Mouse (Mus musculus) frontal cortex, postnatal 36 days (tissue): Measurements from ENCODE around the gene Rad17.
A peak's percentile ranks its signal among the peaks of the same experiment; 100 is the strongest.

Experiments
- DNase-seq, 2 experiments: peaks; one replicate each; pipeline ENCODE4 v3.0.0; 2022; ENCODE audit warnings: low spot score in 2 of 2

Rad17 gene

DNA sequence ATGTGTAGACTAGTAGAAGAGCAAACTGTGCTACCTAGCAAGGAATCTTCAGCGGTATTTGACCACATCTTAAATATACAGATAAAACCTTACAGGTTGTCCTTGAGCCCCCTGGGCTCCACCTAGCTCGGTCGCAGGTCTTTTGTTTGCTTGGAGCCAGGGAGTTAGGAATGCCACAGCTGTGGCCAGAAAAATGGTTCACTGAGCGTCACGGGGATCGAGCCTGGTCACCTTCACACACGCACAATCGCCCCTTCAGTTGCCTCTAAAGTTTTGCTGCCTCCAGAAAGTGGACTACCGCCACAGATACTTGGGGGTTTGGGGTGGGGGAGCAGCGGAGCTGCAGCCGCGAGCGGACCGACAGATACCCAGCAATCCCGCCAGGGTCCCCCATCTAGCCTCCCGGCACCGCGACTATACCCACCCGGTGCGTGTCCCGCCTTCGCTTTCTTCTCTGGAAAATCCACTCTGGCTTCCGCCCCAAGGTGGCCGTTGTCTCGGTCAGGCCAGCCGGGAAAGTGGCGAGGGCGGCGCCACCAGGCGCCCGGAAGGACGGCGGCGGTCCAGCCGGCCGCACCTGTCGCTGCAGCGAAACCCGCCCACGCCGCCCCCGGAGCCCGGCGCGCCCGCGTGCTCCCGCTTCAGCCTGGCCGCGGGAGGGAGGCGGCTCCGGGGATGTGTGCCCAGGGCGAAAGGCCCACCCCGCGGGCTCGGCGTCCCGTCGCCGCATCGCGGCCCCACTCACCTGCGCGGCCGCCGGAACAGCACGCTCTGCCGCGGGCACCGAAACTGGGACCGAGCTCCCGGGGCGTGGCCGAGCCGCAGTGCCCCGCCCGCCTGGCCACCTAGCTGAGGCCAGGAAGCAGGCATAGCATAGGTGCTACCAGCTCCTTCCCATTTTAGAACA, 34.4 kb downstream of the Rad17 start, which contains the start of gene Marveld2:
Gene Marveld2, minus strand, starts transcription at position 791 of the 907 bp plus-strand sequence.
- DNase-seq: peak; percentile 19 to 24

DNA sequence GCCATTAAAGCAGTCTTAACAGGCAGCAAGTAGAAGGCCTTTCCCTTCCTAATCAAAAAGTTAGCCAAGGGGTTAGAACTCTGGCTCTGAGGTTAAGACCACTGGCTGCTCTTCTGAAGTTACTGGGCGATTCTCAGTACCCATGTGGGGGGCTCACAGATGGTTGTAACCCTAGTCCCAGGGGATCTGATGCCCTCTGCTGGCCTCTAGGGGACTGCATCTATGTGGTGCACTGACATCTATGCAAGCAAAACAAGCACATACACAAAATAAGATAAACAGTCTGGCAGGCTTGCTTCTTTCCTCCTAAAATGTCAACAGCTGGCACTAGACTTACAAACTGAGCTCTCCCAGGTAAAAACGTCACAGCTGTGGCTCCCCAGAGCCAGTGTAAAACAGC, 37.9 kb downstream of the Rad17 start:
- no peak for DNase-seq

DNA sequence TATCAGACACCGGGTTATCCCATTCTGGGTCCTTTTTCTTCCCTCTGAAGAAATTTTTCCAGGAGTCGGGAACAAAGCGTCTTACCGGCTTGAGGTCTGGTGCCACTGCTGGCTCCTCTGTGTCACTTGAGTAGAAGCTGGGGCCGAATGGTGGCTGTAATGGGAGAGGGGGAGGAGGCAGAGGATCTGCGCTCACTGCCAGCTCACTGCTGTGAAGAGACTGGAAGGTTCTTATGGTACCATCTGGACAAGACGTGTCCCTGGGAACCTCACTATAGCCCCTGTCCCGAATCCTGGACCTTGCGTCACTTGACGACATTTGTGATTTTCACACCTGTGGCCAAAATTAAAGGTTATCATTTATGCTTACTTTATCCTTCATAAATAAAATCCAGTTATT, 38.6 kb downstream of the Rad17 start:
- DNase-seq: no peak

DNA sequence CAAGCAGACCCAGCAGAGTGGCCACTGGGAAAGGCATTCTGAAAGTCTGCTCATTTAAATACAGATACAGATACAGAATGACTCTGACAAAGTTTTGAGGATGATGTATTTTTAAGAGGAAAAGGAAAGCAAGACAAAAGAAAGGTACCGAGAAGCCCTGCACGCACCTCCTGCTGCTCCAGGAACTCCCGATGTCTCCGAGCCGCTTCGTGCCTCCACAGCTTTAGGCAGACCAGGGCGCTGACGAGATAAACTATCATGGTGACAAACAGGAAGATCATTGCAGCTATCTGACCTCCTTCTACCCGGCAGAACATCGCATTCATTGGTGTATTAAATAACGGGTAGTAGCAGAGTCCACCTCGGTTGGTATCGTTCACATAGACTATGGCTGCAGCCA, 39.6 kb downstream of the Rad17 start:
- no peak for DNase-seq

DNA sequence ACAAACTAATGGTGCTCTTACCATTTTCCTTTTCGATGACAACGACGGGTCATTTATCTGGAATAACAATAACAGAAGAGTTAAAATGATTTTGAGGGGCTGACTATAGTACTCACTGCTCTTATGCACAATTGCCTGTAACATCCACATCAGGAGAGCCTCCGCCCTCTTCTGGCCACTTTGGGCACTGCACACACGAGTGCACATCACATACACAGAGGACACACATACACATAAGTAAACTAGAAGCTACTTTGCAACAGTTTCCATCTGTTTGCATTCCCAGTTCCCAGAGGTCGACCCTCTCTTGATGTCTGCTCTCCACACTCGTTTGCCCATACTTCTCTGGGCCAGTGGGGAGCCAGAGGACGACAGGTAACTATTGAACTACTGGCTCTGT, 43.1 kb downstream of the Rad17 start:
- no peak for DNase-seq

DNA sequence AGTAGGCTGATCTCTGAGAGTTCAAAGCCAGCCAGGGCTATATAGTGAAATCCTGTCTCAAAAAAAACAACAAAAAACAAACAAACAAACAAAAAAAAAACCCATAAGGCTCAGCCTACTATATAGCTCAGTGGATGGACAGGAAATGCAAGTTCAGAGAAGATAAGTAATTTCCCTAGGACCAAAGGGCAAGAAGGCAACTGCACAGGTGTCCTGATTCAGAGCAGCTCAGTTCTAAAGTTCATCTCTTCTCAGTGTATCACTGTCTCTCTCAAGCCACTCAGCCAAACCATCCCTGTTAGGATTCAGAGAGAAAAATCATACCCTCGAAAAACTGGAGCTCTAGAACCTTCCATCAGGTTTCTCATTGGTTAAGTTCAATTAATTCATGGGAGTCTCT, 45.0 kb downstream of the Rad17 start:
- no peak for DNase-seq

DNA sequence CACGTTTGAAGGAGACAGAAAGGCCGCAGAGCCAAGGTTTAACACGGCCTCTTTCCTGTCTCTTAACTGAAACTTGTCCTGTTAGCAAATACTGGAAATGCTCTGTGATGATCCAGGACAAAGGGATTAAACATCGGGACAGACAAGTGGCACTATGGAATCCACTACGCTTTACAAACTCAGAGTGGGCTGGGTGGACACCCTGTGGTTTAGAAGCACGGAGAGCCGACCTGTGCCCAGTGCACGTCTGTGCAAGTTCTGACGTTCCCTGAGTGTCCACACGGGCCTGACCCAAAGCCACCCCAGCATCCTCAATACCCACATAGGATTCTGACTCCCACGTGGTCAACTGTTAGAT, 47.1 kb downstream of the Rad17 start:
- DNase-seq: no peak

DNA sequence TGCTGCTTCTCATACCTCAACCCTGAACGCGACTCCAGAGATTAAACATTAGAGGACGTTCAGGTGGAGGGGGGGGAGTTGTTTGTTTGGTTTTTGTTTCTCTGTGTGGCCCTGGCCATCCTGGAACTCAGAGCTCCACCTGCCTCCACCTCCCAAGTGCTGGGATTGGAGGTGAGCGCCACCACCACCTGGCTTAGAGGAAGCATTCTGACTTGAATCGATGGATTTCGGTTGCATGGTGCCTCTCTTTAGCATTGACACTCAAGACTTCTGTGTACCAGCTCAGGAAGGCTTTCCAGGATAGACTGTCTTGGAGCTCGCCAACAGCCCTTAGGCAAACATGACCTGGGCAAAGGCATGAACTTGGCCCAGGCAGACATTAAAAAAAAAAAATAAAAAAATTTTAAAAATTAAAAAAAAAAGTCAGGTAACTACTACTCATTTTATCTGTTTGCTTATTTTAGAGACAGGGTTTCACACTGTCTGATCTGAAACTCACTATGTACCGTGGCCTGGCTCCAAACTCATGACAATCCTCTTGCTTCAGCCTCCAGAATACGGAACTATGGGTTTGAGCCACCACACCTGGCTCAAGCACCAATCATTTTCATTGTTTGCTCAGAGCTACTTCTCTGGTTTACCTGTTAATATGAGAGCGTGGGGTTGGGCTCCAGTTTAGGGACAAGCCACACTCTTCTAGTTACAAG, 47.7 kb downstream of the Rad17 start:
- no peak for DNase-seq

DNA sequence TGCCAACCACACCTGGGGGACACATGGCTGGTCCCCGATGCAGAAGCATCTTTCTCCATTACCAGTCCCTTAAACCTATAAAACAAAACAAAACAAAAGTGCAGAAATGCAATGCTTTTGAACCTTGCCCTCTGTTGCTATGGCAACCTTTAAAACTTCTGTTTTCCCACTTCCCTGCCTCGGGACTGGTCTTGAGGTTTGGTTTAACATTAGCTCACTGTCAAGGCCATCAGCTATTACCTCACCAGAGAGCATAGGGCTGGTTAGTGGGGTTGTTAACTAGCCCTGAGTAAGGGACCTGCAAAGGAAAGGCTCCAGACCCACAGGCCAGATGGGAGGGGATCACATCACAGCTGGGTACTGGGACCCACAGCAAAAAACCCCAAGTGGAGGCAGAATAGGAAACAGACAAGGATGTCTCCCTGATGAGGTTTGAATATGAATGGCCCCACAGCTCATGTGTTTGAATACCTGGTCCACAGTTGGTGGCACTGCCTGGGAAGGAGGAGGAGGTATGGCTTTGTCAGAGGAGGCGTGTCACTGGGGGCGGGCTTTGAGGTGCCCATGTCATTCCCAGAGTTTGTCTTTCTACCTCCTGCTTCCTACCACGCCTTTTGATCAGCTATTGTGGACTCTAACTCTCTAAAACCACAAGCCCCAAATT, 48.5 kb downstream of the Rad17 start:
- no peak for DNase-seq

DNA sequence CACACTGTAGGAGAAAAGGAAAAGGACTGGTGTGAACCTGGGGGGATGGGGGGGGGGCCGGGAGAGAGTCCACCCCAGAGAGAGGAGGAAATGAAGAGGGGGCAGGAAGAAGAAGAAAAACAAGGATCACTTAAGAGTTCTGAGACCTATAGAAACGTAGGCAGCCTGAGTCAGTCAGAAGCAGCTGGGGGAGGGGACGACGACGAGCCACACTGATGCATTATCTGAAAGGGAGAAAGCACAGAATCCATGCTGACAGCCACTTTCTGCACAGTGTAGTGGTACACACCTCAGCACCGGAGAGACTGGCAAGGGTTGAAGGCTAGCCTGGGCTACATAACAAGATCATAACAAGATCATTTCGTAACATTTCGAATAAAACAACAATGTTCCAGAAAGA, 49.8 kb downstream of the Rad17 start:
- no peak for DNase-seq

DNA sequence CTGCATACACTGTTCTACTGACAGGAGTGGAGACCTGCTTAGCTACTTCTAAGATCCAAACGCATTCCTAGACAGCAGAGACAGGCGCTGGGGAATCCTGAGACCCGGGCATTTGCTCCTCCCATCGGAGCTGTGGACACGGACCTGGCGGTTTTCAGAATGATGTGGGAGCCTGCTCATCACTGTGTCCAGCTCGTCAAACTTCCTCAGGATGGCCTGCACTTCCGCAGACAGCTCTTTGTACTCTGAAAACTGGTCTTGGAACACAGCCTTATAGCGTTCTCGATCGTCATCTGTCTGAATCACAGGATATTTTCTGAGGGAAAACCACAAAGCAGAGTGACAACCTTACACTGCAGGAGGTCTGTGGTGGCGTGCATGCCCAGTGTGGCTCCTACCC, 50.5 kb downstream of the Rad17 start:
- DNase-seq: no peak

DNA sequence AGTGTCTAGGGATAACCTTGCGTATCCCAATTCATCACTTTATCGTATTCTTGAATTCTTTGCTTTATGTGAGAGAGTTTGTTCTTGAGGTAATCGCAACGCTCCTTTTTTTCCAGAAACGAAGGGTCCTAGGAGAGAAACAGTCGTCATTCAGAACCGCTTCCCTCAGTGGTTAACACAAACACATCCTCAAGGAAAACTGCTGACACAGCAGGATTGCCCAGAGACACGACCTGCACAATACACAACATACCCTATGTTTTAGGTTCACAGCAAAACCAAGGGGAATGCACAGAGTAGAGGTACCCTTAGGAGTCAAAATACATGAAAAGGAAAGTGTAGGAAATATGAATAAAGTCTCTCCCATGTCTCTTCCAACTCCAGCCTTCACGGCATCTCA, 53.6 kb downstream of the Rad17 start:
- DNase-seq: no peak

DNA sequence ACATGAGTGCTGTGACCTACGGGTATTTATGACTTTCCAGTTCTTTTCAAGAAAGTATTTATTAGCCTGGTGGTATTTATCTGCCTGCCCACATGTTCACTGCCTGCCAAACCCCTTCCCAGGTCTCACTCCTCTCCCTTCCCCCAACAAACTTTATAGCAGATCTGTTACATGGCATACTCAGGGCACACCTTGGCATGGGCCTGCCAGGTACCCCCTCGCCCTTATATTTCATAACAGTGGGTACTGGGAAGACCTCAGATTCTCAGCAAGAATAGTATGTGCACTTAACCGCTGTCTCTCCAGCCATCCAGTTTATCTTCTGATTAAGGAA, 55.3 kb downstream of the Rad17 start:
- DNase-seq: no peak

DNA sequence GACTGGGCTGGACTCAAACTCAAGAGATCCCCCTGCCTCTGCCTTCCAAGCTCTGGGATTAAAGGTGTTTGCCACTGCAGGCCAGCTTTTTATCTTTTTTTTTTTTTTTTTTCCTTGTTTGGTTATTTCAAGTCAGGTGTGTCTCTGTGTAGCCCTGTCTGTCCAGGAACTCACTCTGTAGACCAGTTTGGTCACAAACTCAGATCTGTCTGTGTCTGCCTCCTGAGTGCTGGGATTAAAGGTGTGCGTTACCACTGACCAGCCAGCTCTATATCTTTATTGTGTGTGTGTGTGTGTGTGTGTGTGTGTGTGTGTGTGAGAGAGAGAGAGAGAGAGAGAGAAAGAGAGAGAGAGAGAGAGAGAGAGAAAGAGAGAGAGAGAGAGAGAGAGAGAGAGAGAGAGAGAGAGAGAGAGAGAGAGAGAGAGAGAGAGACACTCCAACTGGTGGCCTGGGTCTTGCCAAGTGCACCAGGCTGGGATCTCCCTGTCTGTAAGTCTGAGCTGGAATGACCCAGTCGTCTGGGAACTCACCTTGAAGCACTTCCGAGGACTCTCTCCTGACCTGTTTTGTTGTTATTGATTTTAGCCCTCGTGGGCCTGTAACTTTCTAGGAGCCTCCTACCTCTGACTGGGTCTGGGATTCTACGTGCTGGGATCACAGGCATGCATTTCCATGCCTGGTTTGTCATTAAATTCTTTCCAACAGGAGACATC, 55.9 kb downstream of the Rad17 start:
- DNase-seq: no peak

DNA sequence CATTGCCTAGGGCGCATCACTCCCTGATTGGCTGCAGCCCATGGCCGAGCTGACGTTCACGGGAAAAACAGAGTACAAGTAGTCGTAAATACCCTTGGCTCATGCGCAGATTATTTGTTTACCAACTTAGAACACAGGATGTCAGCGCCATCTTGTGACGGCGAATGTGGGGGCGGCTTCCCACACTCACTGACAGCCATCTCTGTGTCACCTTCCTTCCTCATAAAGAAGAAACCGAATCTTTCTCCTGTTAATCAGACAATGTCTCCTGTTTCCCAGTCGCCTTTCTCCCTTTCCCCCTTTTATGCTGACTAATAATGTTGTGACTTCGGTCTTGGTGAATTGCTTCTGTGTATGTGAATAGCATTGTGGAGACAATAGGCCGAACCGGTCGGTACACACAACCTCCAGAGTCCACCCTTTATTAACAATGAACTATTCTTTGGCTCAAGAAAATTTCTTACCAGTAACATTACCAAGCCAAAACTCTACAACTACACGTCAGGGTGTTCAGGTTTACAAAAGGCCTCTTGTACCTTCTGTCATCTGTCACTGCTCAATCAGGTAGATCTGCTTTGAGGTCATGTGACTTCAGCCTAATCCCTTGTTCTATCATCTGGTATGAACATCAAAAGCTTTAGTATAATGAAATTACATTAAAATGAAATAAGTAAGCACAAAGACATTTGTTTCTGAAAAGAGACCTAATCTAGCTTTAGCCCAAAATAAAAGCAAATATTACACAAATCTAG, 56.6 kb downstream of the Rad17 start:
- peak; percentile 28 to 53 for DNase-seq

DNA sequence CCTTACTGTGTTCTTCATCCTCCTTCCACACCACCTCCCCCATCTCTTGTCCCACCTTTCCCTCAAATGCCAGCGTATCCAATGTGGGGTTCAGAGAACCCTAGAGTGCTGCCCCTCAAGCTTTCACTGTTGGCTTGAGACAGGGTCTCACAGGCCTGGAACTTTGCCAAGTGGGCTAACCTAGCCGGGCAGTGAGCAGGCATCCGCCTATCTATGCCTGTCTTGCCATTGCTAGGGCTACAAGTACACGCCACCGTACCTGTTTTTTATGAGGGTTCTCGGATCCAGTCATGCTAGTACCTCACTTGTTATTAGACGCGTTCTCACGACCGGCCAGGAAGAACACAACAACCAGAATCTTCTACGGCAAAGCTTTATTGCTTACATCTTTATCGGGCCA, 62.2 kb downstream of the Rad17 start:
- no peak for DNase-seq

DNA sequence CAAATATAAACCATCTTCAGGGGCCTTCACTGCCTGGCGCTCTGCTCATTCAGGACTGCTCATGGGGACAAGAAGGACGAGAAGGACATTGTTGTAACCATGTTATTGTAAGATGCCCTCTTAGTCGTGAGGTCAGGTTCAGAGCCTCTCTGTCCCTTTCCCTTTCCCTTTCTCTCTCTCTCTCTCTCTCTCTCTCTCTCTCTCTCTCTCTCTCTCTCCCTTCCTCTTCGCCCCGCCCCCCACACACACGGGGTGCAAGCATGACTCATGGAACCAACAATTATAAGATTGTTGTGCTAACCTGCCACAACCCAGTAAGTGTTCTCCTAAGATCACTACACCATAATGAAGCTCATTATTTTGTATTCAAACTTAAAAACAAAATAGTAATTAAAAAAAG, 68.7 kb downstream of the Rad17 start:
- no peak for DNase-seq

DNA sequence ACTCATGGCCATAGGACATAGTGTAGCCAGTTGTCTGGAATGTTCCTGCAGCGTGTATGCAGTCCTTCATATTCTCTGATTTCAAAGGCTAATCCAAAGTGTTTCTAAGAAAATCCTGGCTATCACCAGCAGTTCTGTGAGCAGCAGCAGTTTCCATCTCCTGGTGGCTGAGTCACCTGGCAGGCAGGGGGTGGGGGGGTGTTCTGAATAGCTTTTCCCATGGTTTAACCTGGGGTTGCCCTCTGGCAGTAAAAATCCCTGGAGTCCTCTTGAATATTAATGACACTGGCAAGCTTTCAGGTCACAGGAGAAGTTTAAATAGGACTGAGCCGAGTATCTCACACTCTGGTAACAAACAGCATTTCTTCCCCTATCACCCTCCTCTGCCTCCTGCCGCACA, 69.2 kb downstream of the Rad17 start:
- no peak for DNase-seq

DNA sequence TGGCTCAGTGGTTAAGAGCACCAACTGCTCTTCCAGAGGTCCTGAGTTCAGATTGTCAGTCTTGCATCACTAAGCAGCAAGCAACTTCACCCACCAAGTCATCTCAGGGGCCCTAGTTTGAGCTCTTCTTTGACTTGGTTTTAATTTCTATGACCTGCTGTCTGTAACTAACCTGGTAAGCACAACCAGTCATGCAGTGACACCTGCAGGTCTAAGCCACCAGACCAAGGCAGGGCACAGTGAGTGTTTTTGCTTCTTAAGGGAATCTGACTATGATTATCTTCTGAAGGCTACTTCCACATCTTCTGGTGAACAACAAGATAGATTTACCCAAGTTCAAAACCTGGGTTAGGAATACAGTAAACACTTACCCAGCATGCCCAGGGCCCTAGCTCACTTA, 70.9 kb downstream of the Rad17 start:
- DNase-seq: no peak

DNA sequence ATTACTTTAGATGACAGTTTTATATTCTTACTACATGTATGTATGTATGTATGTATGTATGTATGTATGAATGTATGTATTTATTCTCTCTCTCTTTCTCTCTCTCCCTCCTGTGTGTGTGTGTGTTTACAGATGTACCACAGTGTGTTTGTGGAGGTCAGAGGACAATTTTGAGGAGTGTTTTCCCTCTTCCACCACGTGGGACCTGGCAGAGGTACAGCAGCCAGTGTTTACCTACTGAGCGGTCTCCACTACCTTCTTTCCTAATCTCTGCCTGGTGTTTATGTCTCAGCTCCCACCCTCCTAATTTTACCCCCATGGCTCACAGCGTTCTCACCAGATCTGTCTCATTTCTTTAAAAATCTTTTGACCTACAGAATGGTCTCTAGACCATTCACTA, 71.6 kb downstream of the Rad17 start:
- DNase-seq: no peak

DNA sequence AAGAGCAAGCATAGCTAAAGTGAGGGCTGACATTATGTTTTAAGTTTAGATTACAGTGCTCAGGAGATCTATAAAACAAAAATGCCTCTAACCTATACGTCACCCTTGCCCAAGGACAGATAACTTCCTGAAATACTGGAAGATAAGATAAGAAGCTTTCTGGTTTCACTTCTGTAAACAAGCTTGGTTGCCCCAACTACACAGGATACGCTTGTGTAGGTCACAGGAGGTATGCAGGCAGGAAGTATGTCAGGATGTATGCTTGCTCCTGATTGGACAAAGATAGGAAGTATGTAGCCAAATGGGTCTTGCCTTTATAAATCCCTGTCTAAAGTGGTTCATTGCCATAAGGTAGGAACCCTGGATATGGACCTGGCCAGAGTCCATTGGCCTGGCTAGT, 74.9 kb downstream of the Rad17 start:
- DNase-seq: no peak

DNA sequence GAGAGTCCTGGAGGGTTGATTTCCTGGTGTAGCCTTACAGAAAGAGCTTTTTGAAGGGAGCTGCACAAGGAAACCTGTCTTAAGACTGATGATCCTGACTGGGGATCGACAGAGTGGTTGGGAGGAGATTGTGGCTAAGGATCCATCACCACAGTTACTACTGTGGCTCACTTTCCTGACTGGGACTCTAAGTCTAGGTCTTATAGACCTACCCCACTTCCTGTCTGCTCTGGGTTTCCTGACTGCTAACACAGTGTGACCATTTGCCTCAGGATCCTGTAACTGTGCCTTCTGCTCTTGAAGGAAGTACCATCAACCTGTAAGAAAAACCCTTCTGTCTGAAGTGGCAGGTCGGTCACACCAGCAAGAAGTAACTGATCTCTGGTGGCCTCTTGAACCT, 80.1 kb downstream of the Rad17 start:
- DNase-seq: no peak
